Mouse (Mus musculus) spleen, adult 10 weeks (tissue): Measurements from ENCODE around the gene Fkbp1b. TPM values are rescaled to one million over a fixed set of nuclear protein-coding genes. Genes with fewer than 3 reads are reported as not detected.

Source experiments
- polyA plus RNA-seq: library from polyadenylated mRNA; stranded (reverse); fragments of 350-450 nt; fragmentation: Illumina TruSeq; extraction: RNeasy Lipid Tissue Mini Kit (QIAGEN cat#74804); gene quantifications from one replicate; pipeline ENCODE4 v1.2.3, GENCODE M21; 2015; ENCODE audit warnings: low replicate concordance; ENCODE audit not compliant: insufficient read depth

Fkbp1b gene
- 1.4 TPM for polyA plus RNA-seq

GRCm38 (mm10) chr12:4841392-4841887 is at the start of gene Fkbp1b:
TSS of gene Fkbp1b (minus strand) at chr12:4841591.

GRCm38 (mm10) chr12:4874161-4874927 is 33.0 kb upstream of the Fkbp1b start, which contains the start of gene Mfsd2b:
TSS of gene Mfsd2b (minus strand) at chr12:4874359.

GRCm38 (mm10) chr12:4842890-4843597 is 1.7 kb upstream of the Fkbp1b start, which contains the start of gene Wdcp:
TSS of gene Wdcp (plus strand) at chr12:4843303.

GRCm38 (mm10) chr12:4817361-4818101 is 23.9 kb downstream of the Fkbp1b start, which contains the start of gene Sf3b6:
TSS of gene Sf3b6 (plus strand) at chr12:4817544.

Other genes with a start within 250 kb of the Fkbp1b start
- 296 TPM for gene Itsn2, start 249.0 kb downstream of the Fkbp1b start, polyA plus RNA-seq
- gene Gm3625, start 248.7 kb downstream of the Fkbp1b start, polyA plus RNA-seq, result not detected
- 0.15 TPM for gene Fam228a, start 103.2 kb downstream of the Fkbp1b start, polyA plus RNA-seq
- gene Pfn4, start 72.6 kb downstream of the Fkbp1b start, polyA plus RNA-seq, result 0.29 TPM
- 1.3 TPM for gene Fam228b, start 72.3 kb downstream of the Fkbp1b start, polyA plus RNA-seq
- gene Sf3b6, start 24.0 kb downstream of the Fkbp1b start, polyA plus RNA-seq, result 201 TPM
- gene Wdcp, start 1.7 kb upstream of the Fkbp1b start, polyA plus RNA-seq, result 11.7 TPM
- 9.1 TPM for gene Mfsd2b, start 32.8 kb upstream of the Fkbp1b start, polyA plus RNA-seq
- 40.1 TPM for gene Ubxn2a, start 66.1 kb upstream of the Fkbp1b start, polyA plus RNA-seq
- 41.0 TPM for gene Atad2b, start 75.8 kb upstream of the Fkbp1b start, polyA plus RNA-seq